Mouse (Mus musculus) cerebellum, adult 2 months (tissue): Measurements from ENCODE around the gene Tspyl3.

Experiments used
- CTCF ChIP-seq: fragments of 200-500 bp; IDR thresholded peaks from 2 replicates; pipeline ENCODE4 v1.5.1; 2011; ENCODE audit warnings: low read depth, mild to moderate bottlenecking, control low read depth, low read length, moderate library complexity, borderline replicate concordance; ENCODE audit not compliant: insufficient read depth
- POLR2A ChIP-seq: fragments of 200-500 bp; IDR thresholded peaks from 2 replicates; pipeline ENCODE4 v1.6.1; 2011; ENCODE audit warnings: low read length, control low read depth, borderline replicate concordance; ENCODE audit not compliant: insufficient read depth

GRCm38 (mm10) chr2:153239021-153239859 lies 14.0 kb upstream of the Tspyl3 start:
- TF ChIP-seq CTCF (no peak), POLR2A (no peak)
